Mouse (Mus musculus): Measurements from ENCODE around the gene Ccdc122. TPM values are rescaled to one million over a fixed set of nuclear protein-coding genes. Genes with fewer than 3 reads are reported as not detected.

Gene Ccdc122
- total RNA-seq, 4 experiments from 2014 or later: 6.4 to 10.5 (median 8.4) TPM

GRCm38 (mm10) chr14:77130612-77131011 lies 94.0 kb downstream of the Ccdc122 start:
- no peak for DNase-seq

- DNase-seq: no peak
Observed at GRCm38 (mm10) chr14:77136936-77137335, 100.4 kb downstream of the Ccdc122 start.

GRCm38 (mm10) chr14:77141324-77142282 lies 105.0 kb downstream of the Ccdc122 start:
- peak; percentile 27 for DNase-seq

GRCm38 (mm10) chr14:77145103-77145502 lies 108.5 kb downstream of the Ccdc122 start:
- no peak for DNase-seq

GRCm38 (mm10) chr14:77147635-77148034 lies 111.1 kb downstream of the Ccdc122 start:
- DNase-seq: no peak

- DNase-seq: no peak
Observed at GRCm38 (mm10) chr14:77150556-77150955, 114.0 kb downstream of the Ccdc122 start.

- DNase-seq: no peak
Observed at GRCm38 (mm10) chr14:77151431-77151830, 114.9 kb downstream of the Ccdc122 start.

- peak; percentile 5 for DNase-seq
Observed at GRCm38 (mm10) chr14:77156222-77156910, 119.8 kb downstream of the Ccdc122 start, which contains the start of gene Enox1. TSS of gene Enox1 (plus strand) at chr14:77156763.

GRCm38 (mm10) chr14:77156911-77157504 lies 120.4 kb downstream of the Ccdc122 start:
- DNase-seq: peak; percentile 4

GRCm38 (mm10) chr14:77157505-77157911 lies 120.9 kb downstream of the Ccdc122 start:
- DNase-seq: peak; percentile 49

GRCm38 (mm10) chr14:77159397-77159796 lies 122.8 kb downstream of the Ccdc122 start:
- DNase-seq: no peak

Other genes with a start within 250 kb of the Ccdc122 start
- gene Lacc1, start 132 bp downstream of the Ccdc122 start, total RNA-seq (2022): 10 to 100 TPM in 2 of 4 experiments, 1 to 10 TPM in 2; 7.3 to 16.5 (median 12.1) TPM
- gene Enox1, start 120.0 kb downstream of the Ccdc122 start, total RNA-seq (2022): 1 to 10 TPM; 3.1 to 6.7 (median 5.2) TPM

Measured in adrenal gland, adult 8-10 months (tissue).